Mouse (Mus musculus) lung, embryonic 14.5 days (tissue): ENCODE data around the gene Cyp2w1. TPM values are rescaled to one million over a fixed set of nuclear protein-coding genes. Genes with fewer than 3 reads are reported as not detected.
A peak's percentile ranks its signal among the peaks of the same experiment; 100 is the strongest.

Experiments used
- ATAC-seq: fragments of 200-750 bp; cut with Nextera tagmentation; 2 replicates; pipeline ENCODE4 v1.8.0; 2017; ENCODE audit warnings: mild to moderate bottlenecking, moderate TSS enrichment, moderate library complexity; ENCODE audit not compliant: insufficient read depth
- DNase-seq: peaks from one replicate; pipeline ENCODE4 v3.0.0-alpha.2; 2015
- H3K27ac ChIP-seq: fragments of 300-500 bp; sonication (generic); 2 replicates; pipeline ENCODE4 v1.5.1; 2014; ENCODE audit warnings: low read depth, mild to moderate bottlenecking, moderate library complexity
- H3K27me3 ChIP-seq: fragments of 300-500 bp; sonication (generic); 2 replicates; pipeline ENCODE4 v1.6.1; 2014; ENCODE audit warnings: low read length, control low read depth; ENCODE audit not compliant: insufficient read depth
- H3K36me3 ChIP-seq: fragments of 300-500 bp; sonication (generic); 2 replicates; pipeline ENCODE4 v1.6.1; 2014; ENCODE audit warnings: control low read depth; ENCODE audit not compliant: insufficient read depth
- H3K4me1 ChIP-seq: fragments of 300-500 bp; sonication (generic); 2 replicates; pipeline ENCODE4 v1.6.1; 2014; ENCODE audit warnings: antibody characterized with exemption, control low read depth; ENCODE audit not compliant: insufficient read depth
- H3K4me2 ChIP-seq: fragments of 300-500 bp; sonication (generic); 2 replicates; pipeline ENCODE4 v1.6.1; 2014; ENCODE audit warnings: mild to moderate bottlenecking
- H3K4me3 ChIP-seq: fragments of 300-500 bp; sonication (generic); 2 replicates; pipeline ENCODE4 v1.5.1; 2014; ENCODE audit warnings: low read depth, low read length
- H3K9ac ChIP-seq: fragments of 300-500 bp; sonication (generic); 2 replicates; pipeline ENCODE4 v1.6.1; 2014
- H3K9me3 ChIP-seq: fragments of 300-500 bp; sonication (generic); 2 replicates; pipeline ENCODE4 v1.6.1; 2016; ENCODE audit warnings: low read depth, low read length, control low read depth
- CTCF ChIP-seq: IDR thresholded peaks from 2 replicates; pipeline ENCODE4 v1.5.1; 2016; ENCODE audit warnings: antibody characterized with exemption, low read depth
- whole genome bisulfite sequencing: fragments of 180-500 bp; shearing (Covaris S2); extraction: QIAGEN DNeasy Blood & Tissue Kit; methylation state at CpG from one replicate; pipeline ENCODE4 v1.1.7; 2014; 5-methylcytosine and 5-hydroxymethylcytosine counted together
- polyA plus RNA-seq: library from polyadenylated mRNA; unstranded; fragments of >200 nt; fragmentation: Nextera tagmentation; extraction: Ambion mirVana; gene quantifications from 2 replicates; pipeline ENCODE4 v1.2.1, GENCODE M21; 2014

The Cyp2w1 gene
- polyA plus RNA-seq, 1 experiment from 2014 or later = not detected

DNA sequence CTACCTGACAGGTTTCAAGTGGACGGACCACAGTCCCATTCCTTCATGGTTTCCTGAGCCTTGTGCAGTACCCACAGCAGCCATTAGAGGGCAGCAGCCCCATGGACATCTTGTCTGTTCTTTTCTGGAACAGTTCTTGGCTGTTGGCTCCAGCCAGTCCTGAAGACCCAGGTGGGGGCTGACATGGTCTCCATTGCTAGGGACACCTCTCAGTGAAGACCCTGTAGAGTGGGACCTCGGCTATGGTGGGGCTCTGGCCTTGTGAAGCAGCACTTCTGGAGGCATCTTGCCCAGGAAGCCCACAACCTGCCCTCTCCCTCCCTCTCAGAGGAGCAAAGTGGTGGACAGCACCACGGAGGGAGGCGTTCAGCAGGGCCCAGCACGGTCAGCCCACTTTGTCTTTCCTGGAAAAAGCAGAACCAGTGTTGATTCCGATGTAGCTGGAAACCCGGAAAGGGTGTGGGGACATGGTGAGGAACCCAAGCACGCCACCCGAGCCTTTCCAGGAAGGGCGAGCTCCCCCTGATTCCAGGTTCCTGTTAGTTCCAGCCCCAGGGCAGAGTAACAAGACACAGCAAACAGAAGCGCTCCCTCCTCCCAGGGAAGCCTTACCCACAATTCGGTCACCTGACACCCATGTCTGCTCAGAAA lies 12.0 kb downstream of the Cyp2w1 start:
- DNase-seq (peak; percentile 96), ATAC-seq (peak; percentile 53)
- peak; percentile 100 for TF ChIP-seq CTCF
- Histone ChIP-seq H3K27me3 (no peaks in the 10 kb centered on the region), H3K27ac (peak overlapping the region; percentile 42; the same call in 1 of the 2 replicates), H3K36me3 (peaks cover 5% of the 10 kb centered on the region; the same call in 1 of the 2 replicates), H3K4me1 (peaks cover 6% of the 10 kb centered on the region; the same call in 1 of the 2 replicates), H3K4me2 (peak overlapping the region; percentile 35), H3K9me3 (no peaks in the 10 kb centered on the region), H3K4me3 (no peak overlapping the region), H3K9ac (no peak overlapping the region)
- WGBS = 24% methylated on average over 12 of the region's 12 CpGs

DNA sequence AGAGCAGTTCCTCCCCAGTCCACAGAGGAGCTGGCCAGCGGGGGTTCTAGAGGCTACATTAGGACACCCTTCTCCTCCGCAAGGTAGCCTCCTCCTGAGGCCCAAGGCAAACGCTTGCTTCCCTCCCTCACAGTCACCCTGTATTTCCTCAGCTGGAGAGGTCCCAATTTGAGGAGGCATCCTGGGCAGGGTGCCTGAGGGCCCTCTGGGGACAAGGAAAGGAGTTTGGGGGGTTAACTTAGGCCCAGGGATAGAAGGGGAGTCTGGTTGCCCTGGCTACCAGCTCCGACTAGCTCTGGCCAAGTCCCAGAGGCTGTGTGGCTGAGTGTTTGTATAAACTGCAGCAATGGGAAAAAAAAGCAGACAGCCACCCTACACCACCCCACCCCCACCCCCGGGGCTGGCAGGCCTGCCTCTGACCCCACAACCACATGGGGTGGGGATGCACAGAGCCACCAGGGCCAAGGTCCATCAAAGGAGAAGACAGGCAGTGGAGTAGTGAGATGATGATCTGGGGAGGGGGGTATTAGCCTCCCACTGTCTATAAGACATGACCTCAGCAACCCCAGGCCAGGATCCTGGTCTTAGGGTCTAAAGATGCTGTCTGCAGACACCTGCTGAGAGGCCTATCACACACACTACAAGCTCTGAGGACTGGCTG lies 12.6 kb downstream of the Cyp2w1 start:
- Histone ChIP-seq H3K4me3 (no peak overlapping the region), H3K27ac (peak overlapping the region; percentile 42; the same call in 1 of the 2 replicates), H3K9ac (no peak overlapping the region; the same call in 1 of the 2 replicates), H3K4me2 (peak overlapping the region; percentile 35), H3K4me1 (peaks cover 6% of the 10 kb centered on the region; the same call in 1 of the 2 replicates), H3K36me3 (peaks cover 5% of the 10 kb centered on the region; the same call in 1 of the 2 replicates), H3K9me3 (no peaks in the 10 kb centered on the region), H3K27me3 (no peaks in the 10 kb centered on the region)
- ATAC-seq = peak; percentile 45; the same call in 1 of the 2 replicates
- no peak for TF ChIP-seq CTCF
- no peak for DNase-seq
- whole genome bisulfite sequencing = 28% methylated on average over 5 of the region's 5 CpGs

DNA sequence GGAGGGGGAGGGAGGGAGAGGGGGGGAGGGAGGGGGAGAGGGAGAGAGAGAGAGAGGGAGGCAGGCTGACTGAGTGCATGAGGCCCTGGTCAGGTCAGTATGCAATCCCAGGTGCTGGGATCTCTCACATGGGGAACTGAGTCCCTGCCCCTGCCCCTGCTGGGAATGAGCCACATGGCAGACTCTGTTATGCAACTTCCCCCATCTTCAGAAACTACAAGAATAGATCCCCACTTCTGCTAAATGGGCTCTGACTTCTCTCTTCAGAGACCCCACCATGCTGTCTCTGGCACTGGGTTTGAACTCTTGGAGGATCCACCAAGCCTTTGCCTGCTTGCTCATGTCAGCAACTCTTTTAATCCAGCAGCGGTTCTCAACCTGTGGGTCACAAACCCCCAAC lies 13.4 kb downstream of the Cyp2w1 start:
- 50% methylated on average over 1 of the region's 1 CpGs for WGBS
- no peak overlapping the region for H3K4me2 ChIP-seq
- no peak overlapping the region for H3K9ac ChIP-seq
- no peaks in the 10 kb centered on the region for H3K9me3 ChIP-seq
- H3K36me3 ChIP-seq = peaks cover 5% of the 10 kb centered on the region; the same call in 1 of the 2 replicates
- H3K27me3 ChIP-seq = no peaks in the 10 kb centered on the region
- DNase-seq (no peak), ATAC-seq (no peak)
- H3K27ac ChIP-seq = no peak overlapping the region
- TF ChIP-seq CTCF = no peak
- peaks cover 7% of the 10 kb centered on the region for H3K4me1 ChIP-seq
- H3K4me3 ChIP-seq = no peak overlapping the region

DNA sequence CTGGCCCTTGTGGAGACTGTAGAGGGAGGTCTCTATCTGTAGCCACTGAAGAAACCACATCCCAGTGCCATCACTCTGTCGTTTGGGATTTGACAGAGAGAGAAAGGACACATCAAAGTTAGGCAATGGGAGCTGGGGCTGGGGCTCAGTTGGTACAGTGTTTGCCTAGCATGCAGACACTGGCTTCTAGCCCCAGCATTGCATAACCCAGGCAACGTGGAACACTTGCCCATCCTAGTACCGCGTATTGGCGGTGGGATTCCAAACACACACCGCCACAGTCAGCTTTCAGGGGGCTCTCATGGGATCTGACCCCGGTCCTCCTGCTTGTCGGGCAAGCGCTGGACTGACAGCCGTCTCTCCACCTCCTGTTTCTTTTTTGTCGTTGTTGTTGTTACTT lies 14.1 kb downstream of the Cyp2w1 start:
- ATAC-seq = no peak

DNA sequence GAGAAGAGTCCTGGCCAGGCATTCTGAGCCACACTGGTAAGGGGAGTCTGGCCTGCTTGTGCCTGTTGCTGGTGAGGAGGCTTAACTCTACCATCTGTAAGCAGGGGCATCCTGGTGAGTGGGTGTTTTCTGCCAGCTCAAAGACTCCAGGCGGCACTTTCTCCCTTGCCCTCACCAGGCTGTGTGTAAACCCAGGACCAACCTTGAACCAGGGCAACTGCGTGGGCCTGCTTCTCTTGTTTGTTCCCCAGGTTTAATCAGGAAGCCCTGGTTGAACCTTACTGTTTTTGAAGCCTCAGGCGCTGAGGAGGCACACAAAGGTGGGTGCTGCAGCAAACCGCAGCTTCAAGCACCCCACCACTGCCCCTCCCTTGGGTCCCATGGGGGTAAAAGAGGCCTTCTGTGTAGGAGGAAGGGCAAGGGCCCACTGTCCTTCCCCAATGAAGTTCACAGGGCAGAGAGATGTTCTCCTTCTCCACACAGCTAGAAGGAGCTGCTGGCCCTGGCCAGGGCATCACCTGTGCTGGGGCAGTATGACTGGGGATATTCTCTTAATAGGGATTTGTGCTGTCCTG lies 15.6 kb downstream of the Cyp2w1 start:
- ATAC-seq (no peak), DNase-seq (no peak)
- Histone ChIP-seq H3K4me1 (peaks cover 17% of the 10 kb centered on the region), H3K27me3 (no peaks in the 10 kb centered on the region), H3K4me3 (no peak overlapping the region), H3K27ac (no peak overlapping the region), H3K9ac (no peak overlapping the region), H3K4me2 (no peak overlapping the region), H3K9me3 (no peaks in the 10 kb centered on the region), H3K36me3 (peaks cover 5% of the 10 kb centered on the region; the same call in 1 of the 2 replicates)
- 89% methylated on average over 4 of the region's 4 CpGs for WGBS
- no peak for TF ChIP-seq CTCF

More for the DNA sequence above, 14.1 kb downstream of the Cyp2w1 start:
- H3K4me1 ChIP-seq = peaks cover 14% of the 10 kb centered on the region
- no peaks in the 10 kb centered on the region for H3K27me3 ChIP-seq
- peaks cover 5% of the 10 kb centered on the region; the same call in 1 of the 2 replicates for H3K36me3 ChIP-seq
- DNase-seq = no peak
- no peak overlapping the region for H3K27ac ChIP-seq
- H3K9me3 ChIP-seq = no peaks in the 10 kb centered on the region
- H3K9ac ChIP-seq = no peak overlapping the region
- H3K4me2 ChIP-seq = no peak overlapping the region
- no peak overlapping the region for H3K4me3 ChIP-seq
- TF ChIP-seq CTCF = no peak
- 70% methylated on average over 11 of the region's 11 CpGs for WGBS

DNA sequence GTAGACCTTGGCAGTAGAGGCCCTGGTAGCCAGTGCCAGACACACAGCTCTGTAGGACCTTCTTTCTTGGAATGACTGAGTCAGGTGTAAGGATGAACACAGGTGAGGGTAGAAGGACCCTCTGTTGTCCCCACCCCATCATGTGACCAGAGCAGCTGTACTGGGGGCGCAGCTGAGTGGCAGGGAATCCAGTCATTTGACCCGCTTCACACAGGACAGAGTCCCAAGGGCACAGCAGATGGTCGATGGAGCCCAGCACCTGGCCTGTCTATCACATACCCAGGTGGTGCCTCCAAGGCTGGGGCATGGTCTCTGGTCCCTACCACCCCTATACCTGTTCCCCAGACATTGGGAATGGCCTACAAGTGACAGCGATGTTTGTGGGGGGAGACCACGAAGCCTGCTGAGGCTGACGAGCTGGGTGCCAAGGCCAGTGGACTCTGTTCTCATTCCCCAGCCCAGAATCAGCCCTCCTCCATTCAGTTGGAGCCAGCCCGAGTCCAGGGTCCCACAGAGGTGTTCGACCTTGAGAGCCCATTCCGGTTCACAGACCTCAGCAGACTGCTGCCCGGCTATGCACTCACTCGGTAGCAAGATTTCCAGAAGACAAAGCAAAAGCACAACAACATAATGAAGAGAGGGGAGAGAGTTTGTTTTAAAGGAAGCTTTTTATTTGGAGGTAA lies 16.4 kb downstream of the Cyp2w1 start:
- DNase-seq (no peak), ATAC-seq (no peak)
- WGBS = 85% methylated on average over 11 of the region's 11 CpGs
- no peak for TF ChIP-seq CTCF
- H3K27ac ChIP-seq = no peak overlapping the region
- no peaks in the 10 kb centered on the region for H3K9me3 ChIP-seq
- no peak overlapping the region for H3K4me2 ChIP-seq
- H3K4me3 ChIP-seq = no peak overlapping the region
- H3K9ac ChIP-seq = no peak overlapping the region
- H3K27me3 ChIP-seq = no peaks in the 10 kb centered on the region
- peaks cover 17% of the 10 kb centered on the region for H3K4me1 ChIP-seq
- 0 out of 2 replicates have a peak, but pooled peaks cover 1% of the 10 kb centered on the region for H3K36me3 ChIP-seq
